Mouse (Mus musculus) cortical plate, adult 2 months (tissue): ENCODE measurements around the gene Fabp6.

Experiments
- CTCF ChIP-seq: fragments of 200-500 bp; IDR thresholded peaks from 2 replicates; pipeline ENCODE4 v1.5.1; 2011; ENCODE audit warnings: mild to moderate bottlenecking, control low read depth, low read length; ENCODE audit not compliant: insufficient read depth; ENCODE audit errors: extremely low read depth
- POLR2A ChIP-seq: fragments of 200-500 bp; IDR thresholded peaks from 2 replicates; pipeline ENCODE4 v1.6.1; 2011; ENCODE audit warnings: mild to moderate bottlenecking, low read length, control low read depth; ENCODE audit not compliant: insufficient read depth; ENCODE audit errors: extremely low read depth

GRCm38 (mm10) chr11:43563654-43564244 lies 37.6 kb downstream of the Fabp6 start:
- TF ChIP-seq CTCF, result no peak
- no peak for TF ChIP-seq POLR2A
